Mouse (Mus musculus) left cerebral cortex, postnatal 4 days (tissue): ENCODE data around the gene Rasl11a. TPM values are rescaled to one million over a fixed set of nuclear protein-coding genes. Genes with fewer than 3 reads are reported as not detected.
"Not testable (repeated sequence)": the region's sequence is repeated elsewhere in the genome, so short reads cannot be mapped to it uniquely, and the experiment has no call there.

Source experiments
- DNase-seq: peaks from one replicate; pipeline ENCODE4 v3.0.0-alpha.2; 2022
- intact Hi-C: fragments of 180-260 bp; cut with DNase I; formaldehyde crosslinking; loops from one replicate; pipeline ENCODE4 v1.15.1; 2025
- total RNA-seq, 2 experiments: library from RNA; stranded (reverse); gene quantifications; 2 replicates each; pipeline ENCODE4 v1.2.3; 2021

The Rasl11a gene
- total RNA-seq, 2 experiments from 2014 or later, result 10.0 to 10.6 TPM

DNA sequence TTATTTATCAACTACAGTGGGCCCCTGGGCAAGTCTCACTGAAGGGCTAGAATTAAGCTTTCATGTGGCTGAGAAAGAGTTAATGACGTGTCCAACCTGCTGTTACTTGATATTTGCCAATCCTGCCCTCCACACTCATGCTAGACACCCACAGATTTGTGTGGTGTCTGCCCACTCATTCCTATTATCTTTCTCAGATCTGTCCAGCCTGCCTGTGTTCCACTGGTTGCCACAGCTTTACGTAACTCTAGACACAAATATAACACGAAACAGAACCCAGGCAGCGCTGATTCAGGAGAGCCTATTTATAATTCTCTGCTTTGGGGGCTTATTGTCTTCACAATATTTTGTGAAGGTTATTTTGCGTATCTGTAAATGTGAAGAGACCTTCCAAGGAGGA lies 3.6 kb upstream of the Rasl11a start:
- no peak for DNase-seq
- intact Hi-C loops, result no loop called here

GRCm38 (mm10) chr5:146841996-146842395 lies 2.9 kb upstream of the Rasl11a start:
- no peak for DNase-seq
- intact Hi-C loops, result no loop called here

GRCm38 (mm10) chr5:146844301-146844941 lies 450 bp upstream of the Rasl11a start:
- intact Hi-C loops, result no loop called here
- DNase-seq, result no peak

DNA sequence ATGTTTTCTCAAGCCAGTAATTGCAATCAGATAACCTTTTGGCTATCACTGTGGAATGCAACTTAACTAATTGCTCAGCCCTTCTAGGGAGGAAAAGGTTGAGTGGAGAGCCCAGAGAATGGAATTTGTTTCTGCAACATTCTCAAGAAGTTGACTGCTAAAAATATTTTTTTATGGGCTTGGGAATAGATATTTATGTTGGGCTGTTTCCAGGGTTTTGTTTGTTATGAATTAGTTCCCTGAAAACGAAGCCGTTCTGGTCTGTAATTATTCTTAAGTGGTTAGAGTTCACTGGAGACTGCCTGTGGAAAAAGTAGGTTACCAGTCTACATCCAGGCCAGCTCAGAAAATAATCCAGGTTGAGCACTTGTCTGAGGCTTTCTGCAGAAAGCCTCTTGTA lies 1.6 kb downstream of the Rasl11a start:
- DNase-seq, result no peak
- intact Hi-C loops, result loop anchor here (5.0 kb wide), 1 partner anchor 46 kb away; no protein-coding TSS in a partner anchor

- intact Hi-C loops, result loop anchor here (5.0 kb wide), 1 partner anchor 43 kb away; no protein-coding TSS in a partner anchor
- DNase-seq, result no peak
These were observed 4.2 kb downstream of the Rasl11a start for GRCm38 (mm10) chr5:146848936-146849582.

- no peak for DNase-seq
- intact Hi-C loops, result no loop called here
These were observed 11.2 kb downstream of the Rasl11a start for GRCm38 (mm10) chr5:146856106-146856505.

GRCm38 (mm10) chr5:146857620-146858019 lies 12.7 kb downstream of the Rasl11a start:
- no peak for DNase-seq
- intact Hi-C loops, result no loop called here

GRCm38 (mm10) chr5:146858772-146859171 lies 13.9 kb downstream of the Rasl11a start:
- intact Hi-C loops, result no loop called here
- no peak for DNase-seq

DNA sequence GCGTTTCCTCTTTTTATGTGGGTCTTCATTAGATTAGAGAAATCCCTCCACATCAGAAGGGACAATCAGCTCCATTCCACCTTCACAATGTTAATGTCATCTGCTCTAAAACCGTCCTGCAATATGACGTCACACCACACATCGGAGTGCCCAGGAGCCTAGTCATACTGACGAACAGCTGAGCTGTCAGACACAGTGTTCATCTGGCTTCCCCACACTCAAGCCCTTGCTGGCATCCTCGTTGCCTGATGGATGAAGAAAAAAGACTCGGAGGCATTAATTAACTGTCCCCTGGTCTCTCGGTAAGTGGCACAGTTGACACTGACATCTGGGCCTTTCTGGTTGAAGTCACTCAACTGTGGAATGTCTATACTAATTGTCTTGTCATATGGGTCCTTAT lies 14.4 kb downstream of the Rasl11a start:
- intact Hi-C loops, result no loop called here
- DNase-seq, result no peak

DNA sequence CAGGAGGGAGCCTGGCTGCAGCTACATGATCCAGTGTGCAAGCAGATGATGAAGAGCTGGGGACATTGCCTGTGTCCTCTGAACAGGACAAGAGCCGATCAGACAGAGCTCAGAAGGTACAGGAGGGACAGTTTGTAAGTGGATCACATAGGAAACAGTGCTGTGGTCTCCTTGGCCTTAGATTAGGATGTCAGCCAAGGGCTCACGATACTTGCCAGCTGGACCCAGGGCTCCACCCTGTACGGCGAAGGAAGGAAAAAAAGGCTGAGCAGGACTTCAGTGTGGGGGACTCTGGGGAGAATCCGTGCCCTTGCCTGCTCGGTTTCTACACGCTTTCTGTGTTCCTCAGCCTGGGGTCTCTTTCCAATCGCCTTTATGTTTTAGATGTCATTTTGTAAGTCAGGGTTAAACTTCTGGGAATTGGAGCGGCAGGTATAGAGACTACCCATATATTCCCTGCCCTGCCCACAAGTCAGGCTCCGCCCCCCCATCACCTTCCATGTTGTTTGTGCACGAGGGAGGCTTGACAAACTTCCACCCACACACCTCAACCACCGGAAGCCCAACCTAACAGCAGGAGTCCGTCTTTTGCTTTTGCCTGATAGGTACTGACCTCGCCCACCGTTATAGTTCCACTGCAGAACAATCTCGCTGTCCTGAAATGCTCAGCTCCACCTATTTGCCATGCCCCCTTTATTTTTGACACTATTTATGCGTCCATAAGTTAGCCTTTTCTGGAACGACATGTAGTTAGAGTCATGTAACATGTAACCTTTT lies 15.5 kb downstream of the Rasl11a start:
- intact Hi-C loops, result no loop called here
- DNase-seq, result peak; percentile 24

- intact Hi-C loops, result no loop called here
These were observed 16.7 kb downstream of the Rasl11a start for GRCm38 (mm10) chr5:146861588-146861987.

GRCm38 (mm10) chr5:146865511-146865910 lies 20.6 kb downstream of the Rasl11a start:
- no peak for DNase-seq
- intact Hi-C loops, result no loop called here

More at GRCm38 (mm10) chr5:146861588-146861987, 16.7 kb downstream of the Rasl11a start:
- DNase-seq, result no peak

DNA sequence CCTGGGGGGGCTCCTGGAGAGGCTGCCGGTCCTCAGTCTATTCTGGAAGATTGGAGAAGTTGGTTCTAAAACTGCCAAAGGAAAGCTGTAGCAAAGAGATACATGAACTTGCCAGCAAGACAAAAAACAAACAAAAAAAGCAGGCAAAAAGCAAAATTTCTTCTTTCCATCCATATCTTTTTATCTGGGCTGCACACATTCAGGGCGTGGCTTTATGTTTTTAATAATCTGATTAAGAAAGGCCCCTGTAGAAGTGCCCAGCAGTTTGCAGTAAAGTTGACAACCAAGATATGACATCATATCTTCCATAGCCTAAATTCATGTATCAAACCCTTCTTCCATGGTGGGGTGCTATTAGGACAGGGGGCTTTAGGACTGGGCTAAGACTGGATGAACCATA lies 21.4 kb downstream of the Rasl11a start:
- no peak for DNase-seq
- intact Hi-C loops, result no loop called here

GRCm38 (mm10) chr5:146867246-146867945 lies 22.5 kb downstream of the Rasl11a start:
- intact Hi-C loops, result no loop called here
- peak; percentile 41 for DNase-seq

GRCm38 (mm10) chr5:146867946-146868314 lies 23.1 kb downstream of the Rasl11a start:
- intact Hi-C loops, result no loop called here
- DNase-seq, result no peak

DNA sequence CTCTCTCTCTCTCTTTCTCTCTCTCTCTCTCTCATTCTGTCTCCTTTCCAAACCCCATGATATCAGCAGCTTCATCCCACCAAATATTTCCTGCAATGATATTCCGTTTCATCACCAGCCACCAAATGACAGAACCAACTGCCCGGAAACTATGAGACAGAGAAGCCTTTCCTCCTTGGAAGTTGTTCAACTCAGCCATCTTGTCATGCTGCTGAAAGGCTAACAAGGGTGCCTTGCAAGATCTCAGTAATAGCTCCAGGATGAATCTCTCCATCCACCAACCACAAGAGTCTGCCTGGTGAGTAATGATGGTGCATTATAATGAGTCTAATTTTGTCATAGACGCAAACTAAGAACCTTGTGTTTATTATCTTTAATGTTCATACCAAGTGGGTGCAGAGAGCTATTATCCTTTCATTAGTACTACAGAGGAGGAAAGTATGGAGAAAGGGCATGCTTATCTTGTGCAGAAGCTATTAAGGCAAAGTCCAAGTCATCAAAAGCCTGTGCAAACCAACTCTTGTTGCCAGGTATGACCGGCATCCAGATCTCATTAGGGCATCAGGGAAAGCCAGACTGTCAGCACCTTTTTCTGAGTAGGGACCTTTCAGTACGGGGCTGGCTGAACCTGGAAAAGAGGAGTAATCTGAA lies 28.2 kb downstream of the Rasl11a start:
- intact Hi-C loops, result no loop called here
- no peak for DNase-seq

DNA sequence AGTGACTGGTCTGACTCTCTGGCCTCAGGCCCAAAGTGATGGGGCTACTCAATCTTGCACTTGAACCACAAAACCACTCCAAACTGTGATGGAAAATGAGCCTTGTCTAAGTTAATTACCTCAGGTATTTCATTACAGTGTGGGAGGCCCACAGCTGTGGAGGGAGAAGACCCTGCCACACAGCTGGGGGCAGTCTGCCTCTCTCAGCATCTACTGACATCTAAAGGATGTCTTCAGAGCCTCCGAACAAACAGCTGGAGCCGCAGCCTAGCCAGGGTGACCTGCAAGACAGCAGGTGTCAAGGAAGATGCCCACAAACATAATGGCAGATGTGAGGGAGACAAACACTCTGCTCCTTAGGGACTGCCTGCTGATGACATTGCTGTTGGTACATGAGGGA lies 31.2 kb downstream of the Rasl11a start:
- no peak for DNase-seq
- intact Hi-C loops, result no loop called here

DNA sequence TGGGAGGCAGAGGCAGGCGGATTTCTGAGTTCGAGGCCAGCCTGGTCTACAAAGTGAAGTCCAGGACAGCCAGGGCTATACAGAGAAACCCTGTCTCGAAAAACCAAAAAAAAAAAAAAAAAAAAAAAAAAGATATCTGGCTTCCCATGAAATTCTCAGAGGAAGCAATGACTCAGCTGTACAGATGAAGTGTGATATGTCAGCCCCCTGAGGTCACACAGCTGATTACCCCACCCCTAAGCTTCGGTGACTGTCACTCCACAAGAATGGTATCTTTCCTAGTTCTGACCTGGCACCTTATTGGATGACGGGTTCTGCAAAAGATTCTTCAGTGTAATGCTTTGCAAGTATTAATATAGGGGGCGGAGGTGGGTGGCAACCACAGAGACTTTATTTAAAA lies 33.0 kb downstream of the Rasl11a start:
- DNase-seq, intact Hi-C loops: not testable (repeated sequence)

GRCm38 (mm10) chr5:146882261-146882660 lies 37.4 kb downstream of the Rasl11a start:
- no peak for DNase-seq

GRCm38 (mm10) chr5:146883053-146883452 lies 38.2 kb downstream of the Rasl11a start:
- no peak for DNase-seq
- intact Hi-C loops, result no loop called here

More at GRCm38 (mm10) chr5:146882261-146882660, 37.4 kb downstream of the Rasl11a start:
- intact Hi-C loops, result no loop called here
